8 mouse cellular contexts compared by ENCODE assay signal in genomic region chr16:31276539-31276938, GRCm38 (mm10). TPM values are rescaled to one million over a fixed set of nuclear protein-coding genes. Genes with fewer than 3 reads are reported as not detected.
A peak's percentile ranks its signal among the peaks of the same experiment; 100 is the strongest.
DNase-seq lines count a peak whose midpoint lies in the region; ATAC-seq lines count a peak whose summit lies in the region.

No protein-coding gene starts in this region.

- WGBS in embryonic facial prominence, embryonic 11.5 days: 66% methylated on average over 7 of the region's 7 CpGs
- WGBS in embryonic facial prominence, embryonic 10.5 days: 72% methylated on average over 7 of the region's 7 CpGs
- WGBS in liver, embryonic 15.5 days (ENCODE audit: insufficient replicate concordance): 32% methylated on average over 7 of the region's 7 CpGs
- 47% methylated on average over 7 of the region's 7 CpGs for WGBS in stomach, embryonic 16.5 days

- no peaks in the 10 kb centered on the region for H3K27me3 ChIP-seq in embryonic facial prominence, embryonic 11.5 days (ENCODE audit: control insufficient read depth, insufficient read depth, low read length)
- H3K27me3 ChIP-seq in embryonic facial prominence, embryonic 10.5 days (replicated peaks; ENCODE audit: low read depth, poor library complexity, severe bottlenecking): no peaks in the 10 kb centered on the region
- H3K27me3 ChIP-seq in liver, embryonic 15.5 days: peaks cover 5% of the 10 kb centered on the region; the same call in 1 of the 2 replicates
- no peaks in the 10 kb centered on the region for H3K27me3 ChIP-seq in stomach, embryonic 16.5 days (ENCODE audit: control insufficient read depth, insufficient read depth, low read length)

- no peak overlapping the region for H3K27ac ChIP-seq in embryonic facial prominence, embryonic 11.5 days (replicated peaks; ENCODE audit: low read depth, low read length)
- no peak overlapping the region for H3K27ac ChIP-seq in embryonic facial prominence, embryonic 10.5 days (replicated peaks)
- H3K27ac ChIP-seq in liver, embryonic 15.5 days (replicated peaks): 0 out of 2 replicates have a peak overlapping the region, but pooled peaks have one; percentile 6
- peak overlapping the region; percentile 68; the same call in 1 of the 2 replicates for H3K27ac ChIP-seq in stomach, embryonic 16.5 days (ENCODE audit: low read length)

- no peaks in the 10 kb centered on the region for H3K9me3 ChIP-seq in embryonic facial prominence, embryonic 11.5 days (replicated peaks; ENCODE audit: control insufficient read depth, low read length)
- no peaks in the 10 kb centered on the region for H3K9me3 ChIP-seq in embryonic facial prominence, embryonic 10.5 days
- H3K9me3 ChIP-seq in liver, embryonic 15.5 days (replicated peaks): no peaks in the 10 kb centered on the region
- H3K9me3 ChIP-seq in stomach, embryonic 16.5 days (replicated peaks; ENCODE audit: control insufficient read depth, low read length): no peaks in the 10 kb centered on the region

- no peak overlapping the region for H3K4me3 ChIP-seq in embryonic facial prominence, embryonic 11.5 days (ENCODE audit: low read depth, low read length)
- H3K4me3 ChIP-seq in embryonic facial prominence, embryonic 10.5 days: no peak overlapping the region
- H3K4me3 ChIP-seq in liver, embryonic 15.5 days (replicated peaks): no peak overlapping the region
- H3K4me3 ChIP-seq in stomach, embryonic 16.5 days (replicated peaks; ENCODE audit: low read length): no peak overlapping the region

- no peaks in the 10 kb centered on the region for H3K4me1 ChIP-seq in embryonic facial prominence, embryonic 11.5 days (ENCODE audit: control insufficient read depth, insufficient read depth, low read length)
- peaks cover 23% of the 10 kb centered on the region for H3K4me1 ChIP-seq in embryonic facial prominence, embryonic 10.5 days
- H3K4me1 ChIP-seq in liver, embryonic 15.5 days (replicated peaks): peaks cover 27% of the 10 kb centered on the region
- peaks cover 25% of the 10 kb centered on the region for H3K4me1 ChIP-seq in stomach, embryonic 16.5 days (ENCODE audit: control insufficient read depth, insufficient read depth, low read length)

- DNase-seq in embryonic facial prominence, embryonic 11.5 days (ENCODE audit: low spot score): peak; percentile 15
- no peak for DNase-seq in embryonic facial prominence, embryonic 10.5 days (ENCODE audit: low spot score)
- DNase-seq in adrenal gland, postnatal 14 days: peak; percentile 84
- DNase-seq in gastrocnemius, postnatal 14 days: peak; percentile 84
- peak; percentile 80 for DNase-seq in kidney, adult 11 months

- intact Hi-C loops in gastrocnemius, postnatal 14 days (cut with DNase I; ENCODE audit: low total_unique reads): loop anchor here (10.0 kb wide), 1 partner anchor 68 kb away; no protein-coding TSS in a partner anchor

- H3K36me3 ChIP-seq in embryonic facial prominence, embryonic 11.5 days (replicated peaks; ENCODE audit: control insufficient read depth, insufficient read depth, low read depth, low read length): no peaks in the 10 kb centered on the region
- peaks cover 12% of the 10 kb centered on the region for H3K36me3 ChIP-seq in embryonic facial prominence, embryonic 10.5 days (replicated peaks)
- no peaks in the 10 kb centered on the region for H3K36me3 ChIP-seq in liver, embryonic 15.5 days (replicated peaks)
- H3K36me3 ChIP-seq in stomach, embryonic 16.5 days (ENCODE audit: control insufficient read depth, insufficient read depth, low read length): 0 out of 2 replicates have a peak, but pooled peaks cover under 1% of the 10 kb centered on the region

- no peak for ATAC-seq in embryonic facial prominence, embryonic 11.5 days (replicated peaks; ENCODE audit: insufficient number of reproducible peaks, low FRiP score, low TSS enrichment, low read depth)
- ATAC-seq in liver, embryonic 15.5 days (ENCODE audit: insufficient read depth): no peak
- no peak for ATAC-seq in stomach, embryonic 16.5 days (ENCODE audit: insufficient read depth, low FRiP score)
- ATAC-seq in granulocyte monocyte progenitor cell, adult 5-6 weeks (replicated peaks; ENCODE audit: poor library complexity, severe bottlenecking): no peak

- H3K4me2 ChIP-seq in embryonic facial prominence, embryonic 11.5 days (ENCODE audit: low read depth, low read length): no peak overlapping the region
- no peak overlapping the region for H3K4me2 ChIP-seq in liver, embryonic 15.5 days
- H3K4me2 ChIP-seq in stomach, embryonic 16.5 days (ENCODE audit: low read depth, low read length): 0 out of 2 replicates have a peak overlapping the region, but pooled peaks have one; percentile 0

- H3K9ac ChIP-seq in embryonic facial prominence, embryonic 11.5 days (replicated peaks; ENCODE audit: low read length): no peak overlapping the region
- H3K9ac ChIP-seq in liver, embryonic 15.5 days: no peak overlapping the region
- no peak overlapping the region for H3K9ac ChIP-seq in stomach, embryonic 16.5 days (ENCODE audit: low read length)

RNA-seq across cellular contexts. Expression of gene Ppp1r2, which starts 1.5 kb away (rescaled TPM):
- polyA plus RNA-seq in embryonic facial prominence, embryonic 11.5 days (2014; fragmentation: Nextera tagmentation; extraction: Ambion mirVana): 89.5 and 98.4 TPM in 2 replicates
- polyA plus RNA-seq in embryonic facial prominence, embryonic 10.5 days (2016; fragmentation: Nextera tagmentation; extraction: Ambion mirVana): 87.2 and 91.8 TPM in 2 replicates
- total RNA-seq in adrenal gland, postnatal 14 days (2021): 82.3 and 88.3 TPM in 2 replicates
- 10 to 100 TPM; 71.6 to 76.0 TPM for total RNA-seq in gastrocnemius, postnatal 14 days (2021)
- polyA plus RNA-seq in liver, embryonic 15.5 days (2015; fragmentation: Nextera tagmentation; extraction: Ambion mirVana): 31.2 and 33.1 TPM in 2 replicates
- 86.4 and 93.2 TPM in 2 replicates for polyA plus RNA-seq in stomach, embryonic 16.5 days (2015; fragmentation: Nextera tagmentation; extraction: Ambion mirVana)
- 34.2 and 38.9 TPM in 2 replicates for total RNA-seq in granulocyte monocyte progenitor cell, adult 5-6 weeks (2014; fragmentation: Nextera tagmentation)
- 56.4 and 57.4 TPM in 2 replicates for total RNA-seq in granulocyte monocyte progenitor cell, adult 5-6 weeks (2017)

RNA-seq across cellular contexts. Expression of gene Apod, which starts 38.1 kb away (rescaled TPM):
- polyA plus RNA-seq in embryonic facial prominence, embryonic 11.5 days (2014; fragmentation: Nextera tagmentation; extraction: Ambion mirVana): 13.2 and 13.5 TPM in 2 replicates
- polyA plus RNA-seq in embryonic facial prominence, embryonic 10.5 days (2016; fragmentation: Nextera tagmentation; extraction: Ambion mirVana): 5.0 and 6.1 TPM in 2 replicates
- 5.8 and 10.8 TPM in 2 replicates for total RNA-seq in adrenal gland, postnatal 14 days (2021)
- total RNA-seq in gastrocnemius, postnatal 14 days (2021): 10 to 100 TPM; 11.1 to 24.4 TPM
- not detected in 2 replicates for polyA plus RNA-seq in liver, embryonic 15.5 days (2015; fragmentation: Nextera tagmentation; extraction: Ambion mirVana)
- polyA plus RNA-seq in stomach, embryonic 16.5 days (2015; fragmentation: Nextera tagmentation; extraction: Ambion mirVana): 0.83 and 1.5 TPM in 2 replicates
- not detected in 2 replicates for total RNA-seq in granulocyte monocyte progenitor cell, adult 5-6 weeks (2014; fragmentation: Nextera tagmentation)
- total RNA-seq in granulocyte monocyte progenitor cell, adult 5-6 weeks (2017): not detected in 2 replicates

Comparison
In these comparisons a context has a peak if more than half of its experiments do, and no peak if none do; other contexts are left out.
1. H3K27ac ChIP-seq: peak in liver, embryonic 15.5 days (single experiment) and stomach, embryonic 16.5 days (single experiment); none in embryonic facial prominence, embryonic 11.5 days (single experiment) and embryonic facial prominence, embryonic 10.5 days (single experiment).